Mouse (Mus musculus): ENCODE data around the gene Gpr146. TPM values are rescaled to one million over a fixed set of nuclear protein-coding genes. Genes with fewer than 3 reads are reported as not detected.

Gene Gpr146
- total RNA-seq, 2 experiments from 2014 or later, result 39.6 to 40.5 TPM

GRCm38 (mm10) chr5:139429818-139430341, 52.4 kb downstream of the Gpr146 start:
- DNase-seq, result no peak

- no peak for DNase-seq
These were observed 54.8 kb downstream of the Gpr146 start for GRCm38 (mm10) chr5:139432333-139432732.

DNA sequence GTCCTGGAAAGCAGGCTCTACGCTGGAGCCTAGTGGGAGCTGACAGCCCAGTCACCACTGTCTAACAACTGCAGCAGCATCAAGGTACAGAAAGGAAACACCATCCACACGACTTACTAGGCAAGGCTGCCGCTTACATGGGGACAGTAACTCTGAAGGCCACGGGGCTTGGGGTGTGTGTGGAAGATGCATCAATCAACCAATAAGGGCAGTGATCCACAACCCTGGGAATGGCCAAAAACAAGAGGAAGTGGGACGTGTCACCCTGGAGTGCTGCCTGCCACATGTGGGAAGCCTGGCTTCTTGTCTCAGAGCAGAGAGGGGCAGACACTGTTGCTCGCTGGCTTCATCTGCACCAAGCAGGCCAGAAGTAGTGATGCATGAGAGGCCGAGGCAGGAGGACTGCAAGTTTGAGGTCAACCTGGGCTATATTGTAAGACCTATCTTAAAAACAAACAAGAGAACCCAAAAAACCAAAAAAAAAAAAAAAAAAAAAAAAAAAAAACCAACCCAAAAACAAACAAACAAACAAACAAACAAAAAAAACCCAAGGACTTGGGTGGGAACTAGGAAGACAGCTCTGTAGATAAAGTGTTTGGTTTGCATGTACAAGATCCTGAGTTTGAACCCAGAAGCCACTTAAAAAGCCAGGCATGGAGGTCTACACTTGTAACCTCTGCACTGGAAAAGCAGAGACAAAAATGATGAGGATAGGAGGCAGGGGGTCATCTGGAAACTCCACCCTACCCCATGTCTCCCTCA, 55.4 kb downstream of the Gpr146 start:
- no peak for DNase-seq

DNA sequence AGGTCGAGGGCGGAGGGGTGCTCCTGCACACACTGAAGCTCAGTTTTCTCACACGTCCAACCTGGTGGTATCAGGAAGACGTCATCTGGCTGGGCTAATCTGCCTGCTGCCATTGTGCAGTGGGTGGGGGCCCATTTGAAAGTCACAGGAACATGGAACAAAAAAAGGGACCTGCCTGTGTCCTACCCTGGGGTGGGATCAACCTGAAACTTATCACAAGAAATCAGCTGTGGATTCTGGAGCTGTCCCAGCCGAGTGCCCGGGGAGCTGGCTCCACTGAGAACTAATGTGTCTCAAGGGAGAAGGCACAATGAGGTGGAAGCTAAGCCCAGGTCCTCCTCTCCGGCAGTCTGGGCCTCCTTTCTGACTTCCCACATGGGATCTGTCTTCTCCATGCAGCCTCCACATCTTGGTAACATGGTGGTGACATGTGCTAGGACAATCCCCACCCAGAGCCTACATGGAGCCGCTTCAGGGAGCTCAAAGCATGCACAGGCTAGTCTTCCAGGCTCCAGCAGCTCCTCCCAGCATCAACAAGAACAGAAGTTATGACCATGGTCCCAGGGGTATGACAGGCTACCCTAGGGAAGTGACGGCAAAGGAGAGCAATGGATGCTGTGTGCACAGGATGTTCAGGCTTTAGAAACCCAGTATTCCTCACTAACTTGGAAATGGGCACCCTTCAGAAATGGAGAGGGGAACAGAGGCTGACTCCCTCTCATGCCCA, 56.5 kb downstream of the Gpr146 start:
- peak in 1 of 2 experiments; percentile 55 for DNase-seq

- no peak for DNase-seq
These were observed 57.4 kb downstream of the Gpr146 start for GRCm38 (mm10) chr5:139434940-139435339.

- DNase-seq, result no peak
These were observed 60.3 kb downstream of the Gpr146 start for GRCm38 (mm10) chr5:139437769-139438168.

- no peak for DNase-seq
These were observed 60.9 kb downstream of the Gpr146 start for GRCm38 (mm10) chr5:139438440-139438839.

GRCm38 (mm10) chr5:139440451-139440850, 63.0 kb downstream of the Gpr146 start:
- DNase-seq, result peak; percentile 43 to 64

- DNase-seq, result no peak
These were observed 63.6 kb downstream of the Gpr146 start for GRCm38 (mm10) chr5:139440926-139441725.

DNA sequence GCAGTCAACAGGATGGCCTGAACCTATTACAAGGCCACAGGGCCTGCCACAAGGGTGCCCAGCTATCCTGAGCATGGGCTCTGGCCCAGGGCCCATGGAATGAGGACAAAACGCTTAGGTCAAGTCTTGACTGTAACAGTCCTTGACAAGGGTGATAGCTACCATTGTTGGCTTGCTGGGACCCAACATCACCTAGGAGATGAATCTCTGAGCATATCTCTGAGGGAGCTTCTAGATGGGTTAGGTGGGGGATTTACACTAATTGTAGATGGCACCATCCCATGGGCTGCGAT, 64.2 kb downstream of the Gpr146 start:
- DNase-seq, result no peak

- no peak for DNase-seq
These were observed 64.9 kb downstream of the Gpr146 start for GRCm38 (mm10) chr5:139442428-139442827.

GRCm38 (mm10) chr5:139442962-139443361, 65.5 kb downstream of the Gpr146 start:
- no peak for DNase-seq

DNA sequence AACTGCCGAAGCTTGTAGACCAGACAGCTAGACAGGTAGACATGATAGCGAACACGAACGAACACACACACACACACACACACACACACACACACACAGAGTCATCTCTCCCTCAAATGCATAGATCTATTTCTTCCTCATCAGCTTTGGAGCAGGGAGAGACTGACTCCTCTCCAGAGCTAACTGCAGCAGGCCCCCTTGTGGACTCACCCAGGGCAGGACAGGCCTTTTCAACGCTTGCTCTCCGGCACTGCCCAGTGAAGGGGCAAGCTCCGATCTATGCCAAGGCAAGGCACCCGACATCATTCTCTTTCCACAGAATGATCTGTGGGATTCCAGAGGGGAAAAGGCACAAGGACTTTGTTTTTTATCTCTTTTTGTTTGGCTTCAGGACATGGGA, 67.8 kb downstream of the Gpr146 start:
- DNase-seq, result no peak

Small RNAs within 50 kb of the gene (microRNA-seq; reads per million reads assigned to microRNA genes)
- 145 to 367 reads per million in 2 experiments for gene Mir339

Other genes with a start within 250 kb of the Gpr146 start
- 1 to 10 TPM; 1.5 to 2.0 TPM for gene Prkar1b, start 227.7 kb upstream of the Gpr146 start, total RNA-seq (2021)
- gene Dnaaf5, start 227.5 kb upstream of the Gpr146 start, total RNA-seq (2021), result 10 to 100 TPM; 13.5 to 19.7 TPM
- 10 to 100 TPM; 48.3 to 56.7 TPM for gene Sun1, start 177.1 kb upstream of the Gpr146 start, total RNA-seq (2021)
- 10 to 100 TPM; 42.0 to 44.7 TPM for gene Get4, start 125.4 kb upstream of the Gpr146 start, total RNA-seq (2021)
- gene Adap1, start 52.1 kb upstream of the Gpr146 start, total RNA-seq (2021), result 1 to 10 TPM; 2.1 to 2.3 TPM
- gene Cox19, start 26.3 kb upstream of the Gpr146 start, total RNA-seq (2021), result 100 to 1,000 TPM in 1 of 2 experiments, 10 to 100 TPM in 1; 82.6 to 103 TPM
- not detected for gene Cyp2w1, start 25.1 kb upstream of the Gpr146 start, total RNA-seq (2021)
- under 1 TPM; 0.47 to 0.69 TPM for gene C130050O18Rik, start 27.6 kb downstream of the Gpr146 start, total RNA-seq (2021)
- gene Gper1, start 45.5 kb downstream of the Gpr146 start, total RNA-seq (2021), result 1 to 10 TPM; 1.1 to 1.3 TPM
- 1 to 10 TPM; 5.6 TPM for gene 3110082I17Rik, start 82.8 kb downstream of the Gpr146 start, total RNA-seq (2021)
- gene Zfand2a, start 106.9 kb downstream of the Gpr146 start, total RNA-seq (2021), result 10 to 100 TPM; 15.8 to 20.1 TPM
- gene Uncx, start 165.8 kb downstream of the Gpr146 start, total RNA-seq (2021), result not detected